Mouse (Mus musculus) midbrain, embryonic 13.5 days (tissue): ENCODE data around the gene Rassf1. TPM values are rescaled to one million over a fixed set of nuclear protein-coding genes. Genes with fewer than 3 reads are reported as not detected.
"Not testable (repeated sequence)": the region's sequence is repeated elsewhere in the genome, so short reads cannot be mapped to it uniquely, and the experiment has no call there.

Source experiments
- ATAC-seq: fragments of 200-750 bp; cut with Nextera tagmentation; 2 replicates; pipeline ENCODE4 v1.8.0; 2017; ENCODE audit warnings: mild to moderate bottlenecking, moderate TSS enrichment, moderate library complexity
- H3K27ac ChIP-seq: fragments of 300-500 bp; sonication (generic); 2 replicates; pipeline ENCODE4 v1.5.1; 2015; ENCODE audit warnings: inconsistent platforms, mild to moderate bottlenecking, moderate library complexity
- H3K27me3 ChIP-seq: fragments of 300-500 bp; sonication (generic); 2 replicates; pipeline ENCODE4 v1.6.1; 2015; ENCODE audit warnings: mild to moderate bottlenecking, inconsistent platforms
- H3K36me3 ChIP-seq: fragments of 300-500 bp; sonication (generic); 2 replicates; pipeline ENCODE4 v1.6.1; 2015; ENCODE audit warnings: mild to moderate bottlenecking, inconsistent platforms
- H3K4me1 ChIP-seq: fragments of 300-500 bp; sonication (generic); replicated peaks from 2 replicates; pipeline ENCODE4 v1.6.1; 2015; ENCODE audit warnings: inconsistent platforms
- H3K4me2 ChIP-seq: fragments of 300-500 bp; sonication (generic); replicated peaks from 2 replicates; pipeline ENCODE4 v1.6.1; 2015; ENCODE audit warnings: moderate library complexity, mild to moderate bottlenecking, inconsistent platforms
- H3K4me3 ChIP-seq: fragments of 300-500 bp; sonication (generic); replicated peaks from 2 replicates; pipeline ENCODE4 v1.5.1; 2015; ENCODE audit warnings: mild to moderate bottlenecking, inconsistent platforms
- H3K9ac ChIP-seq: fragments of 300-500 bp; sonication (generic); replicated peaks from 2 replicates; pipeline ENCODE4 v1.6.1; 2015; ENCODE audit warnings: mild to moderate bottlenecking, inconsistent platforms
- H3K9me3 ChIP-seq: fragments of 300-500 bp; sonication (generic); 2 replicates; pipeline ENCODE4 v1.6.1; 2016; ENCODE audit warnings: mild to moderate bottlenecking, inconsistent platforms
- WGBS: fragments of 180-500 bp; shearing (Covaris S2); methylation state at CpG from one replicate; pipeline ENCODE4 v1.1.7; 2015; 5-methylcytosine and 5-hydroxymethylcytosine counted together
- polyA plus RNA-seq: library from polyadenylated mRNA; unstranded; fragments of >200 nt; fragmentation: Nextera tagmentation; extraction: Ambion mirVana; gene quantifications from 2 replicates; pipeline ENCODE4 v1.2.1, GENCODE M21; 2015

Rassf1 gene
- polyA plus RNA-seq, 1 experiment from 2014 or later: 39.5 TPM

DNA sequence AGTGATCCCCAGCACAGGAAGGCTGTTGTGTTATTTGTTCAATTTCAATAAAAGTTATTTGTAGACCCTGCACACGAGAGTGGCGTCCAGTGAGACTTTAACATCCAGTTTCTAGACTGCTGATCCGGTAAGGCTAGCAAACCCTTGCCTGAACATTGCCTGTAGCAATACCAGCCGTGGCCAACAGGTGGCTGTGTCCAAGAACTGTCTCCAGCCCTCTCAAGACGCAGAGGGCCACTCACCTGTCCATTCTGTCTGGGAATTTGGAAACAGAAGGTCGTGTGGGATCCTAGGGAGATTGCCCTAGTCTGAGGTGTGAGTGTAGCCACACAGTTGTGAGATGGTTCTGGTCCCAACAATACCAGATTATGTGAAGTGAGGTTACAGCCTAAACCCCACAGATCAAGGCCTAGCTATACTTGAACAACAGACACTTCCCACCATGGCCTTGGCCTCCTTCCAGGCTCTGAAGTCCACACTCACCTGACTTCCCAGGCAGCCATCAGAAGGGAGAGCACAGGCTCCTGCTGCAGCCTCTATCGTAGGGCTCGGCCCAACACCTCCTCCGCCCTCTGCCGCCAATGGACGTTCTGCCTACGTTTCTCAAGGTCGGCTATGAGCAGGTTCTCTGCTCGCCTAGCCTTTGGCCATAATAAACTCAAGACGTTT is 14.8 kb downstream of the Rassf1 start:
- no peaks in the 10 kb centered on the region for H3K27me3 ChIP-seq
- peaks cover 61% of the 10 kb centered on the region for H3K4me1 ChIP-seq
- H3K4me3 ChIP-seq: no peak overlapping the region
- H3K27ac ChIP-seq: peak overlapping the region; percentile 35; the same call in 1 of the 2 replicates
- peaks cover 46% of the 10 kb centered on the region for H3K36me3 ChIP-seq
- H3K4me2 ChIP-seq: 0 out of 2 replicates have a peak overlapping the region, but pooled peaks have one; percentile 9
- H3K9me3 ChIP-seq: no peaks in the 10 kb centered on the region
- 62% methylated on average over 15 of the region's 15 CpGs for WGBS
- H3K9ac ChIP-seq: no peak overlapping the region
- ATAC-seq: no peak

DNA sequence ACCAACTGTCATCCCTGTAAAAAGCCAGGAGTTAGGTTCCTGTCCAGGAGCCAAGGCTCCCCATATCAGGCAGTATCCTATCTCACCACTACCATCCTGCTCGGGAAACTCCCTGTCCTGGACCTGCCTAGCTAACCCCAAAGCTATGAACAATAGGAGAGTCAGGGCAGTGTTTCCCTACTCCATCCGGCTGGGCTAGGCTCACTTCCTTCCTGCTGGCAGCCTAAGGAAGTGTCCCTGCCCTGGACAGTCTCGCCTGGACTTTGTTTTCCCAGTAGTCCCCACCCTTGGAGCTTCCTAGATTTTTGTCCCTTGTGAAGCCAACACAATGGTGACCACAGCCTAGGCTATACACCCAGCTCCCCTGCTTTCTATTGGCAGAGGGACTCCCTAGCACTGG is 15.5 kb downstream of the Rassf1 start:
- Histone ChIP-seq H3K36me3 (peaks cover 46% of the 10 kb centered on the region), H3K4me2 (peak overlapping the region; percentile 96; the same call in 1 of the 2 replicates), H3K27me3 (no peaks in the 10 kb centered on the region), H3K4me3 (no peak overlapping the region), H3K9me3 (no peaks in the 10 kb centered on the region), H3K4me1 (peaks cover 68% of the 10 kb centered on the region), H3K27ac (peak overlapping the region; percentile 35; the same call in 1 of the 2 replicates), H3K9ac (0 out of 2 replicates have a peak overlapping the region, but pooled peaks have one; percentile 96)
- ATAC-seq: no peak
- 63% methylated on average over 3 of the region's 3 CpGs for WGBS

DNA sequence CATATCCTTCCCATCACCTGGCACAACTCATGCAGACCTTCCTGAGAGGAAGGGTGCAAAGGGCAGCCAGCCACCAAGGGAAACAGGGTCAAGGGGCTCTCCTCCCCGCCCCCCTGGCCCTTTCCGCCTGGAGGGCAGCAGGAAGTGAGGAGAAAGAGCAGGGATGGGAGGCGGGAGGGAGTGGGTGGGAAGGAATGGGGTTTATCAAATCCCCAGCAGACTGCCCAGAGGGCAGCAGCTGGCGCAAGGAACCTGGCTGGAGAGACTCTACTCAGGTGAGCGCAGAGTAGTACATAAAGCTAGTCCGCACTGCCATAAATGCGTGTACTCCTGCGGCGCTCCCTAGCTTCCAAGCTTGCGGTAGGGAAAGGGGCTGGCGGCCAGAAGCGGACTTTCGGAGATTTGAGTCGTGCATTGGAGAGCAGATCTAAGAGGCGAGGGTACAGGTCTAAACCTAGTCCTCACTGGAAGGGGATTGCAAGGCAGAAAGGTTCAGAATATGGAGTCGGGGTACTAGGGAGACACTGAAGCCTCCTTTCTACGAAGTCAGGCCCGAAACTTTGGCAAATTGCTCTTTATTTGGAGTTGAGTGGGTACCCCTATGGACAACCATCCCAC is 16.5 kb downstream of the Rassf1 start, which contains the start of gene Hyal2:
Gene Hyal2, plus strand, starts transcription at position 244 of the 618 bp plus-strand sequence.
- Histone ChIP-seq H3K4me3 (peak within 1 kb of the TSS; percentile 71), H3K4me1 (peaks cover 70% of the 10 kb centered on the region), H3K9me3 (no peaks in the 10 kb centered on the region), H3K27me3 (no peaks in the 10 kb centered on the region), H3K36me3 (peaks cover 51% of the 10 kb centered on the region), H3K4me2 (peak within 1 kb of the TSS; percentile 96), H3K27ac (peak within 1 kb of the TSS; percentile 89), H3K9ac (peak within 1 kb of the TSS; percentile 96)
- 3% methylated on average over 18 of the region's 18 CpGs for WGBS
- ATAC-seq: no peak

DNA sequence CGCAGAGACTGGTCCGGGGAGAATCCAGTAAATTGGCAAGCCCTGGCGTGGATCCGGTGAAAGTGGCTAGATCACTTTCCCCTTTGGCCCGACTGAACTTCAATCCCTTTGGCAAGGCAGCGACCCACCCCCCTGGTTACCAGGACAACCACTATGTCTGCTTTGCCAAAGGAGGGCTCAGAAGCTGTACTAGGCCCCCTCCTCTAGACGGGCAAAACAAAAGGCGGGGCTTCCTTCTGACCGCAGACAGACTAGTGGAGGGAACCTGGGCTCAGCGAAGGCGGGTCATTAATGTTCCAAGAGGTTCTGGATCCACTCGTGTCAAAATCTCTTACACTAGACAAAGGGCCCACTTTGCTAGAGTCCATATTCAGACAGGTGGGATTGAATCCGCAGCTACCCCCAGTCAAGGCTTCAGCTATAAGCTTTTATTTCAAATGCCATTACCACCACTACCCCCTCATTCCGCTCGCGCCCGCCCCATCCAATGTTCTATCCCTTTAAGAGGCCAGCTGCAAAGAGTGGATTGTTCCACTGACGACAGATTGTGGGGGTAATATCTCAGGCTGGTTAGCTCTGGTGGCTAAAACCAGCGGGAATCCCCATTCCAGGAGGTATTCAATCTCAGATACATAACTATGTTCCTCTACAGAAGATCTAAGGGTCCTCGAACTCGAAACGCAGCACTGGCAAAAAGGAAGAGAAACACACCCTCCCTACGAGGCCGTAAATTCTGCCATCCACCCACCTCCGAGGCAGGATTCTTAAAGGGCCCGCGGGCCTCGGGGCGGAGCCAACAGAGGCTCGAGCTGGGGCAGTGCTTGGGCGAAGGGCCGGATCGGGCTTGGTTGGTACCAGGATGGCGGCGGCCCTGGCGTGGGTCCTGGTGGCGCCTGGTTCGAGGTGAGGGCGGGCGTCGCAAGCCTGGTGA is 17.2 kb downstream of the Rassf1 start:
- H3K4me2 ChIP-seq: peak overlapping the region; percentile 96
- H3K36me3 ChIP-seq: peaks cover 59% of the 10 kb centered on the region
- peak overlapping the region; percentile 89 for H3K27ac ChIP-seq
- no peaks in the 10 kb centered on the region for H3K27me3 ChIP-seq
- H3K4me1 ChIP-seq: peaks cover 67% of the 10 kb centered on the region
- no peaks in the 10 kb centered on the region for H3K9me3 ChIP-seq
- peak overlapping the region; percentile 71 for H3K4me3 ChIP-seq
- WGBS: under 1% methylated on average over 41 of the region's 41 CpGs
- H3K9ac ChIP-seq: peak overlapping the region; percentile 96
- ATAC-seq: peak; percentile 91

DNA sequence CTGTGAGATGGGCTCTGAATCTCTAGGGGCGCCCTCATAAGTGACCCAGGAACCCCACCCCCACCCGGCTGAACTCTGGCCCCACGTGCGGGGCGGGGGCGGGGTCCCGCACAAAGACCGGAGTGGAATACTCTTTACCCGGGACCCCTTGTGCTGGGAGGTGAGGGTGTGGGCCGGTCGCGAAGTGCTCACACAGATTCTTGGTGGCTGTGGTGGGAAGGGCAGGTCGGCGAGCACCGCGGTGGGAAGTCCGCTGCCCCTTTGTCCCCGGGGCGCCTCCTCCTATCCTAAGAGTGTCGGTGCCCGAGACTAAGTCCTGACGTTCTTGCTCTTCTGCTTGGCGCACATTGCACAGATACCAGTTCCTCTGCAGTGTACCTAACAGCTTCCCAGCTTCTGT is 17.9 kb downstream of the Rassf1 start:
- H3K36me3 ChIP-seq: peaks cover 61% of the 10 kb centered on the region
- WGBS: under 1% methylated on average over 22 of the region's 23 CpGs
- peak overlapping the region; percentile 96 for H3K9ac ChIP-seq
- H3K27ac ChIP-seq: peak overlapping the region; percentile 89
- peak overlapping the region; percentile 71 for H3K4me3 ChIP-seq
- H3K4me2 ChIP-seq: peak overlapping the region; percentile 96
- no peaks in the 10 kb centered on the region for H3K9me3 ChIP-seq
- H3K4me1 ChIP-seq: peaks cover 60% of the 10 kb centered on the region
- H3K27me3 ChIP-seq: no peaks in the 10 kb centered on the region
- peak; percentile 47 for ATAC-seq

DNA sequence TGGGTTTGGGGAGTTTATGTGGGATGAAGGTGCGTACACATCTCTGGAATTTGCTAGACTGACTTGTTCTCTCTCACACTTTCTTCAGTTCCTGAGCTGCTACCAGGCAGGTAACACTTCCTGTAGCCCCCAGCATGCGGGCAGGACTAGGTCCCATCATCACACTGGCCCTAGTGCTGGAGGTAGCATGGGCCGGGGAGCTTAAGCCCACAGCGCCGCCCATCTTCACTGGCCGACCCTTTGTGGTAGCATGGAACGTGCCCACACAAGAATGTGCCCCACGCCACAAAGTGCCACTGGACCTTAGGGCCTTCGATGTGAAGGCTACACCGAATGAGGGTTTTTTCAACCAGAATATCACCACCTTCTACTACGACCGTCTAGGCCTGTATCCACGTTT is 18.7 kb downstream of the Rassf1 start:
- Histone ChIP-seq H3K9ac (peak overlapping the region; percentile 96), H3K4me3 (peak overlapping the region; percentile 71), H3K27me3 (no peaks in the 10 kb centered on the region), H3K9me3 (no peaks in the 10 kb centered on the region), H3K36me3 (peaks cover 60% of the 10 kb centered on the region), H3K4me2 (peak overlapping the region; percentile 96), H3K4me1 (peaks cover 59% of the 10 kb centered on the region), H3K27ac (peak overlapping the region; percentile 89)
- WGBS: 50% methylated on average over 13 of the region's 13 CpGs
- ATAC-seq: no peak

DNA sequence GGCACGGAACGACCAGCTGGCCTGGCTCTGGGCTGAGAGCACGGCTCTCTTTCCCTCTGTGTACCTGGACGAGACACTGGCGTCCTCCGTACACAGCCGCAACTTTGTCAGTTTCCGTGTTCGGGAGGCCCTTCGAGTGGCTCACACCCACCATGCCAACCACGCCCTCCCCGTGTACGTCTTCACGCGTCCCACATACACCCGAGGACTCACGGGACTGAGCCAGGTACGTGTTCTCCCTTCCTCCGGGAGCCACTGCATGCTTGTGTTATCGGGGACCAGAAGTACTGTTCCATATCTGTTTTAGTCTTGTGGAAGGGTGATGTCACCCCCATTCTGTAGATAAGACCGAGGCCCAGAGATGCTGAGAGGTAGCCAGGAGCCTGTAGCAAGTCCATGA is 19.5 kb downstream of the Rassf1 start:
- Histone ChIP-seq H3K9me3 (no peaks in the 10 kb centered on the region), H3K4me2 (peak overlapping the region; percentile 96)

DNA sequence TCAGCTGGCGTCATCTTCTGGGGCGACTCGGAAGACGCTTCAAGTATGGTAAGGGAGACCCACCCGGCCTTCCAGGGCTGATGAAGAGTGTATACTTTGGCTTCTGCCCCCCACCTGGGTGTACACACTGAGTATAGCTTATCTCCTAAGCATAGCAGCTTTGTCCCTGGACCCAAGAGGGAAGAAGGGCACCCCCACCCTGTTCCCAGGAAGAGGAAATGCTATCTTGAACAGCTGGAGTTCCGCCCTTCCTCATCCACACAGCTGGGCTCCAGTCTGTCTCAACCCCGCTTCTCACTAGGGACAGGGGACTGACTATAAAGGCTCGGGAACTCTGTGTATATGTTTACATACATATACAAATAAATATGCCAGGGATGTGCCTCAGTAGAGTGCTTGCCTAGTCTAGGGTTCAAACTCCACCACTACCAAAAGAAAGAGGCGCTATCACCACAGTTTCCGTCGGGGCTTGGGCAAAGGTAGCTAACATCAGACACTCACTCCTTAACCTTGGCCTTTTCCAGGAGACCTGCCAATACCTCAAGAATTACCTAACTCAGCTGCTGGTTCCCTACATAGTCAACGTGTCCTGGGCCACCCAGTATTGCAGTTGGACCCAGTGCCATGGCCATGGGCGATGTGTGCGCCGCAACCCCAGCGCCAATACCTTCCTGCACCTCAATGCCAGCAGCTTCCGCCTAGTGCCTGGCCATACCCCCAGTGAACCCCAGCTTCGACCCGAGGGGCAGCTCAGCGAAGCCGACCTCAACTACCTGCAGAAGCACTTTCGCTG is 20.4 kb downstream of the Rassf1 start:
- Histone ChIP-seq H3K27ac (peak overlapping the region; percentile 14; the same call in 1 of the 2 replicates), H3K4me1 (peaks cover 51% of the 10 kb centered on the region), H3K27me3 (no peaks in the 10 kb centered on the region), H3K36me3 (peaks cover 44% of the 10 kb centered on the region), H3K9me3 (no peaks in the 10 kb centered on the region), H3K4me3 (peak overlapping the region; percentile 71; the same call in 1 of the 2 replicates), H3K4me2 (peak overlapping the region; percentile 96), H3K9ac (peak overlapping the region; percentile 34; the same call in 1 of the 2 replicates)
- 94% methylated on average over 22 of the region's 22 CpGs for WGBS
- ATAC-seq: no peak

More for the DNA sequence above, 19.5 kb downstream of the Rassf1 start:
- Histone ChIP-seq H3K4me1 (peaks cover 54% of the 10 kb centered on the region), H3K27ac (no peak overlapping the region), H3K27me3 (no peaks in the 10 kb centered on the region), H3K9ac (peak overlapping the region; percentile 96), H3K4me3 (peak overlapping the region; percentile 71), H3K36me3 (peaks cover 53% of the 10 kb centered on the region)
- ATAC-seq: no peak
- 95% methylated on average over 21 of the region's 21 CpGs for WGBS

DNA sequence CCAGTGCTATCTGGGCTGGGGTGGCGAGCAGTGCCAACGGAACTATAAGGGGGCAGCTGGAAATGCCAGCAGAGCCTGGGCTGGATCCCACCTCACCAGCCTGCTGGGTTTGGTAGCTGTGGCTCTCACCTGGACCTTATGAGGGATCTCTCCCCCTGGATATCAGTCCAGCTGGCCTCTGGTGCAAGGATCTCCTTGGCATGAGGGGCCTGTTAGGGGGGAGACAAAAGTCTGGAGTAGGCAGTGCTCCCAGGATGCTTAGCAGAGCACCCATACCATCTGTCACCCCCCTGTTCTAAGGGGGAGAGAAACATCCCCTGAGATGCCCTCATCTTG is 20.9 kb downstream of the Rassf1 start:
- Histone ChIP-seq H3K4me2 (0 out of 2 replicates have a peak overlapping the region, but pooled peaks have one; percentile 6), H3K27ac (peak overlapping the region; percentile 14; the same call in 1 of the 2 replicates), H3K9ac (peak overlapping the region; percentile 23; the same call in 1 of the 2 replicates), H3K4me3 (0 out of 2 replicates have a peak overlapping the region, but pooled peaks have one; percentile 1), H3K27me3 (no peaks in the 10 kb centered on the region), H3K4me1 (peaks cover 52% of the 10 kb centered on the region), H3K9me3 (no peaks in the 10 kb centered on the region), H3K36me3 (peaks cover 44% of the 10 kb centered on the region)
- ATAC-seq: no peak
- WGBS: 98% methylated on average over 2 of the region's 2 CpGs

DNA sequence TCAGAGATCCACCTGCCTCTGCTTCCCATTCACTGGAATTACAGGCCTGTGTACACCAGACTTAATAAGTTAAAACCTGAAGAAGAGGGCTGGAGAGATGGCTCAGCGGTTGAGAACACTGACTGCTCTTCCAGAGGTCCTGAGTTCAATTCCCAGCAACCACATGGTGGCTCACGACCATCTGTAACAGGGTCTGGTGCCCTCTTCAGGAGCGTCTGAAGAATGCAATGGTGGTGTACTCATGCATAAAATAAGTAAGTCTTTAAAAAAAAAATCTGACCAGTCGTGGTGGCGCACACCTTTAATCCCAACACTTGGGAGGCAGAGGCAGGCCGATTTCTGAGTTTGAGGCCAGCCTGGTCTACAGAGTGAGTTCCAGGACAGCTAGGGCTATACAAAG is 22.4 kb downstream of the Rassf1 start:
- not testable (repeated sequence) for H3K27me3 ChIP-seq, ATAC-seq, H3K4me2 ChIP-seq, H3K9ac ChIP-seq, H3K27ac ChIP-seq, H3K9me3 ChIP-seq, H3K4me3 ChIP-seq
- WGBS: 74% methylated on average over 6 of the region's 6 CpGs
- peaks cover 51% of the 10 kb centered on the region for H3K4me1 ChIP-seq
- H3K36me3 ChIP-seq: peaks cover 44% of the 10 kb centered on the region
